In genomic region chr10:45344381-45344780, GRCm38 (mm10) we compare ENCODE assay signal across 13 mouse cellular contexts. TPM values are rescaled to one million over a fixed set of nuclear protein-coding genes. Genes with fewer than 3 reads are reported as not detected.
A peak's percentile ranks its signal among the peaks of the same experiment; 100 is the strongest.
DNase-seq lines count a peak whose midpoint lies in the region; ATAC-seq and TF ChIP-seq lines count a peak whose summit lies in the region.
"Had no signal": no experiment of that assay in that cellular context is flagged by ENCODE, and none has a peak within 500 bp of the region (broad histone marks: within the 10 kb centered on the region; RNA-seq: fewer than 3 reads in every experiment).

No protein-coding gene starts in this region.

- H3K36me3 ChIP-seq in kidney, adult 2 months (ENCODE audit: control insufficient read depth, insufficient read depth, low read length) = no peaks in the 10 kb centered on the region
- no peaks in the 10 kb centered on the region for H3K36me3 ChIP-seq in testis, adult 2 months (ENCODE audit: control insufficient read depth, insufficient read depth, low read length)
- H3K36me3 ChIP-seq in midbrain, embryonic 14.5 days (ENCODE audit: control insufficient read depth, insufficient read depth, low read length) = no peaks in the 10 kb centered on the region
- H3K36me3 ChIP-seq: midbrain, embryonic 13.5 days had no signal

- no peaks in the 10 kb centered on the region for H3K27me3 ChIP-seq in kidney, adult 2 months (replicated peaks; ENCODE audit: control insufficient read depth, insufficient read depth, low read length)
- no peaks in the 10 kb centered on the region for H3K27me3 ChIP-seq in testis, adult 2 months (ENCODE audit: control insufficient read depth, insufficient read depth, low read length)
- H3K27me3 ChIP-seq in midbrain, embryonic 14.5 days (ENCODE audit: control insufficient read depth, insufficient read depth, low read length) = no peaks in the 10 kb centered on the region
- H3K27me3 ChIP-seq: midbrain, embryonic 13.5 days had no signal

- TF ChIP-seq CTCF in kidney, adult 2 months (conservative IDR thresholded peaks at IDR 0.05; ENCODE audit: insufficient read depth, insufficient read length, low read depth, low read length) = 0 out of 2 replicates have a peak, but pooled peaks have one; percentile 8
- peak; percentile 26; the same call in 1 of the 2 replicates for TF ChIP-seq CTCF in testis, adult 2 months (IDR thresholded peaks at IDR 0.05; ENCODE audit: control insufficient read depth, insufficient read depth, insufficient replicate concordance, low read depth, low read length)

- no peak overlapping the region for H3K27ac ChIP-seq in kidney, adult 2 months (ENCODE audit: insufficient read depth, low read depth, low read length)
- H3K27ac ChIP-seq in testis, adult 2 months (ENCODE audit: control insufficient read depth, insufficient read depth, low read depth, low read length) = no peak overlapping the region
- no peak overlapping the region for H3K27ac ChIP-seq in midbrain, embryonic 14.5 days (replicated peaks; ENCODE audit: low read depth, low read length)
- H3K27ac ChIP-seq: midbrain, embryonic 13.5 days had no signal

- no peak overlapping the region for H3K9ac ChIP-seq in midbrain, embryonic 14.5 days (replicated peaks; ENCODE audit: low read length)
- H3K9ac ChIP-seq: midbrain, embryonic 13.5 days had no signal

- WGBS in kidney, adult 2 months = 83% methylated on average over 4 of the region's 4 CpGs
- 88% methylated on average over 4 of the region's 4 CpGs for WGBS in midbrain, embryonic 14.5 days

- no peak for ATAC-seq in midbrain, embryonic 14.5 days (ENCODE audit: low FRiP score, low TSS enrichment)
- ATAC-seq: CD4-positive, CD25-positive, alpha-beta regulatory T cell, adult 4 months; forebrain, embryonic 14.5 days; inflammation-experienced regulatory T-cells, adult 6 months had no signal

- H3K4me1 ChIP-seq in kidney, adult 2 months (ENCODE audit: control insufficient read depth, insufficient read depth, low read length) = no peaks in the 10 kb centered on the region
- no peaks in the 10 kb centered on the region for H3K4me1 ChIP-seq in testis, adult 2 months (ENCODE audit: control insufficient read depth, insufficient read depth, low read length)
- no peaks in the 10 kb centered on the region for H3K4me1 ChIP-seq in midbrain, embryonic 14.5 days (ENCODE audit: control insufficient read depth, insufficient read depth, low read length)
- H3K4me1 ChIP-seq: midbrain, embryonic 13.5 days had no signal

- TF ChIP-seq POLR2A in kidney, adult 2 months (IDR thresholded peaks at IDR 0.05; ENCODE audit: low read depth, low read length) = no peak
- TF ChIP-seq POLR2A in testis, adult 2 months (IDR thresholded peaks at IDR 0.05; ENCODE audit: control insufficient read depth, low read depth, low read length) = no peak

- no peak for DNase-seq in kidney, adult 2 months
- no peak for DNase-seq in kidney, adult 8-10 months
- no peak for DNase-seq in testis, postnatal 14 days (ENCODE audit: low spot score)
- peak; percentile 54 for DNase-seq in R1 (ENCODE audit: low read depth, low spot score)
- DNase-seq in midbrain, embryonic 14.5 days = no peak
- no peak for DNase-seq in urinary bladder, postnatal 36 days (ENCODE audit: low spot score in 2 of 2)
- DNase-seq: cerebellum, postnatal 14 days; lung, adult 18-20 months had no signal

- H3K4me2 ChIP-seq in midbrain, embryonic 14.5 days (ENCODE audit: low read length) = no peak overlapping the region
- H3K4me2 ChIP-seq: midbrain, embryonic 13.5 days had no signal

- no peak overlapping the region for H3K4me3 ChIP-seq in kidney, adult 2 months (ENCODE audit: insufficient read depth, low read depth, low read length)
- H3K4me3 ChIP-seq in testis, adult 2 months (ENCODE audit: control insufficient read depth, low read depth, low read length) = no peak overlapping the region
- no peak overlapping the region for H3K4me3 ChIP-seq in midbrain, embryonic 14.5 days (replicated peaks; ENCODE audit: low read depth, low read length)
- H3K4me3 ChIP-seq: midbrain, embryonic 13.5 days had no signal

- no peaks in the 10 kb centered on the region for H3K9me3 ChIP-seq in midbrain, embryonic 14.5 days (ENCODE audit: control insufficient read depth, low read length)
- H3K9me3 ChIP-seq: midbrain, embryonic 13.5 days had no signal

RNA-seq across cellular contexts. Expression of gene Bves, which starts 8.8 kb away (rescaled TPM):
- 0.07 and 0.34 TPM in 2 replicates for polyA plus RNA-seq in kidney, adult 2 months (2012; rRNA removed)
- polyA plus RNA-seq in testis, adult 2 months (2012; rRNA removed) = 0.28 and 0.34 TPM in 2 replicates
- polyA plus RNA-seq in midbrain, embryonic 14.5 days (2014; fragmentation: Nextera tagmentation; extraction: Ambion mirVana) = 1.5 and 2.1 TPM in 2 replicates
- polyA plus RNA-seq: CD4-positive, CD25-positive, alpha-beta regulatory T cell, adult 4 months; inflammation-experienced regulatory T-cells, adult 6 months had no signal
